Mouse (Mus musculus): Measurements from ENCODE around the gene Gm906. TPM values are rescaled to one million over a fixed set of nuclear protein-coding genes. Genes with fewer than 3 reads are reported as not detected.
"Not testable (repeated sequence)": the region's sequence is repeated elsewhere in the genome, so short reads cannot be mapped to it uniquely, and the experiment has no call there.

Gene Gm906
- total RNA-seq (2021) (not detected), polyA plus RNA-seq (2012; rRNA removed) (not detected in 2 replicates)
- long read RNA-seq, result 0 reads

DNA sequence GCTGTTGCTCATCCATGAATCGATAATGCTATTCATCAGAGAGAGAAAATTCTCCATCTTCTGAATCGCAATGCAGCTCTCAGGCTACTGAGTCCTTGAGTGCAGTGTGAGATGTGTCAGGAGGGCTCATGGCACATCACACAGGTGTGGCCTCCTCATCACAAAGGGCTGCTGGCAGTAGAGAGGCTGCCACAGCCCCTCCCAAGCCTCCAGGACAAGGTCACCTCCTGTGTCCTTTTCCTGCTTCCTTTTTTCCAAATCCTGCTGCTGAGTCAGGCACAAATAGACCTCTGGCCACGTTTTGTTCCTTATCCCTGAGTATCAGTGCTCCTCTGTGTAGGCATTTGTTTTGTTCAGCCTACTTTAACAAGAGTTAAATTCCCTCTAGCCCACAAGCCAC, at the start of gene Gm906:
Gm906 (minus strand) TSS at position 101 of the 400 bp plus-strand sequence.
- intact Hi-C loops (cut with DNase I); H3K79me2 ChIP-seq (replicated peaks; ENCODE audit: control insufficient read depth, insufficient read depth, low read length); DNase-seq; H3K36me3 ChIP-seq (ENCODE audit: control insufficient read depth, insufficient read depth, low read length); H3K9ac ChIP-seq (ENCODE audit: low read depth, low read length); H3K27me3 ChIP-seq (ENCODE audit: control insufficient read depth, insufficient read depth, low read length); H3K4me3 ChIP-seq; H3K27ac ChIP-seq; H3K4me1 ChIP-seq (ENCODE audit: control insufficient read depth, insufficient read depth, low read length): not testable (repeated sequence)
- 63% methylated on average over 3 of the region's 3 CpGs for WGBS

DNA sequence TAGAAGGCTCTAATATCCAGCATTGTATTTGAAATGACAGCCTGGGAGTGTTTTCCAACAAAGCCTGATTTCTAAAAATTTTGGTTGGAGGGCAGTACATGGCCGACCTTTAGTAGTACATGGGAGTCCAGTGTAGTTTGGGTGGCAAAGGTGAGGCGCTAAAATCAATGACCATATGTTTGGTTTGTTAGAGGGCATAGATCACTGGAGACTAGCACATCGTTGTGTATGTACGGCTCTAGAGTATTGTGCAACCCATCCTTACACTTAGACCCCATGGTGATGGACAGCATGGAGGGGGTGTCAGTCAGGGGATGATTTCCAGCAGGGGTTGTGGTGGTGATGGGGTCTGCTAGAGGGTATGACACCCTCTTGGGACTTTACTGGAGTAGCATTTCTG, 33.2 kb upstream of the Gm906 start:
- H3K79me2 ChIP-seq (replicated peaks; ENCODE audit: control insufficient read depth, insufficient read depth, low read length); H3K4me1 ChIP-seq (ENCODE audit: control insufficient read depth, insufficient read depth, low read length); H3K9ac ChIP-seq (ENCODE audit: low read depth, low read length); H3K27ac ChIP-seq; H3K27me3 ChIP-seq (ENCODE audit: control insufficient read depth, insufficient read depth, low read length); H3K36me3 ChIP-seq (ENCODE audit: control insufficient read depth, insufficient read depth, low read length); H3K4me3 ChIP-seq; intact Hi-C loops (cut with DNase I); DNase-seq: not testable (repeated sequence)
- 75% methylated on average over 2 of the region's 4 CpGs for WGBS

DNA sequence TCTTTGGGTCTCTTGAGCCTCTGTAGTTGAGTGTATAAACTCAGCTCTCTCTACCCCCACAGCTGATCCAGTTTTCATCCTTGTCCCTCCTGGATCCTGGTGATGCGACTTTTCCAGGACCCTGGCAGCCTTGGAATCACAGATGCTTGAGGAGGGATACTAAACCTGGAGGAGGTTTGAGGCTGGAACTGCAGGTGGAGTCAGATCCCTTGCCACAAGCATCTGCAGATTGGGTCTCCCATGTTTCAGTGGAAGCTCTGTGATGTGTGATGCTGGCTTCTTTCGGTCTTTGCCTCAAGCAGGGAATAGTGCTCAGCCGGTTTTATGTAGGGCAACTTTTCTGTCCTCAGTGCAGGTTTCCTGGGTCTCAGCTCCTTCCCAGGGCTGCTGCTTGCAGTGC, 13.6 kb downstream of the Gm906 start:
- Histone ChIP-seq H3K4me3 (no peak overlapping the region), H3K4me1 (ENCODE audit: control insufficient read depth, insufficient read depth, low read length) (no peaks in the 10 kb centered on the region), H3K27me3 (ENCODE audit: control insufficient read depth, insufficient read depth, low read length) (no peaks in the 10 kb centered on the region), H3K27ac (no peak overlapping the region), H3K36me3 (ENCODE audit: control insufficient read depth, insufficient read depth, low read length) (no peaks in the 10 kb centered on the region), H3K79me2 (replicated peaks; ENCODE audit: control insufficient read depth, insufficient read depth, low read length) (no peaks in the 10 kb centered on the region), H3K9ac (ENCODE audit: low read depth, low read length) (no peak overlapping the region)
- 79% methylated on average over 3 of the region's 3 CpGs for WGBS
- DNase-seq, result no peak
- no peak for TF ChIP-seq POLR2A (IDR thresholded peaks at IDR 0.05; ENCODE audit: insufficient read depth, low read depth, low read length)
- no peak for TF ChIP-seq CTCF (IDR thresholded peaks at IDR 0.05)
- no peak for TF ChIP-seq EP300 (IDR thresholded peaks at IDR 0.05; ENCODE audit: insufficient read depth, low read depth, low read length)
- intact Hi-C loops (cut with DNase I), result loop anchor here (10.0 kb wide), 1 partner anchor 142 kb away; no protein-coding TSS in a partner anchor

DNA sequence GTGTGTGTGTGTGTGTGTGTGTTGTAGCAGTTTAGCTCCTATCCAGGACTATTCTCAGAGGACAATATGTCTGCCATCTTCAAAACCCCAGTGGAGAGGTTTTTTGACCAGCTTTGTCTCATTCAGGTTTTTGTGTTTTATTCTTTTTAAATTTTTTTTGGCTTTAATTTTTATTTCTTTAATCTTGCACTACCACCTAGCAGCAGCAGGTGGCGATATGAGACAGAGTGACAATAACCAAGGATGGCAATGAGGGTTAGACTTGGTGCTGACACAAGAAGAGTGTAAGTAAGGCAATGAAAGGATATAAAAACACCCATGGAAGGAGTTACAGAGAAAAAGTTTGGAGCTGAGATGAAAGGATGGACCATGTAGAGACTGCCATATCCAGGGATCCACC, 38.3 kb downstream of the Gm906 start:
- H3K4me3 ChIP-seq; H3K9ac ChIP-seq (ENCODE audit: low read depth, low read length); H3K4me1 ChIP-seq (ENCODE audit: control insufficient read depth, insufficient read depth, low read length); intact Hi-C loops (cut with DNase I); H3K27ac ChIP-seq; H3K36me3 ChIP-seq (ENCODE audit: control insufficient read depth, insufficient read depth, low read length); H3K79me2 ChIP-seq (replicated peaks; ENCODE audit: control insufficient read depth, insufficient read depth, low read length); H3K27me3 ChIP-seq (ENCODE audit: control insufficient read depth, insufficient read depth, low read length); DNase-seq: not testable (repeated sequence)
- 2% methylated on average over 1 of the region's 1 CpGs for WGBS
- peak; percentile 67 for TF ChIP-seq CTCF (IDR thresholded peaks at IDR 0.05)

DNA sequence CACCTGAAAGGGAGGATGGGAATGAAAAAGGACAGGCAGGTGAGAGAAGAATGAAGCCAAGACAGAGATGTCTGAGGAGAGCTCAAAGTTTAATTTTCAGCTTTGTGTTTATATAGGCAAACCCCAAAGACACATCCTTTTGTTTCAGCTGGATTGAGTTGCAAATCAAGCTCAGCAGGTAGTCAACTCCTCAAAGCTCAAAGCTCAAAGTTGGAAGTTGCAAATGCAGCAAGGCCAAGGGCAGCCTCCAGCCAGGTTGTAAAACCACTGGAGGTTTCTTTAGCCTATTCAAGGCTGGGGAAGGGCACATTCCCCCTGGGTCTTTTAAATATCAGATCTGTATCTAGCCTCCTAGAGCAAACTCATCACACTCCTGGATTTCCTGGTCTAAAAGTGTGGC, 39.9 kb downstream of the Gm906 start:
- H3K27me3 ChIP-seq (ENCODE audit: control insufficient read depth, insufficient read depth, low read length); H3K4me3 ChIP-seq; DNase-seq; H3K36me3 ChIP-seq (ENCODE audit: control insufficient read depth, insufficient read depth, low read length); H3K79me2 ChIP-seq (replicated peaks; ENCODE audit: control insufficient read depth, insufficient read depth, low read length); H3K27ac ChIP-seq; intact Hi-C loops (cut with DNase I); H3K4me1 ChIP-seq (ENCODE audit: control insufficient read depth, insufficient read depth, low read length); H3K9ac ChIP-seq (ENCODE audit: low read depth, low read length): not testable (repeated sequence)

DNA sequence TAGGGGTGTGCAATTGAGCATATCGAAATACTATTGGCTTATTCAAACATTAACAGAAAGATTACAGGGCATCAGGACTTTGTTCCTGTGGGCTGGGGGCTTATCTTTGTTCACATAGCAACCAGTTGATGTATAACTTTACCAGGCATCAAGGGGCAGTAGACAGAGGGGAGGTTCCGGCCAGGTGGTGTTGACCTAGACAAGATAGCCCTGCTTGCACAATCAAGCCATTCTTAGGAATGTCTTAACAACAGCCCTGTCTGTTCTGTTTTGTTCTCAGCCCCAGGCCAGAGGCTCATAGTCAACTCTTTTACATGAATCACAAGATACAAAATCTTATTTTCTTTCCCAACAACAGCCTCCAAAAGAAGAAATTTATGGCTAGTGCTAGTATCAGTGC, 40.5 kb downstream of the Gm906 start:
- H3K36me3 ChIP-seq (ENCODE audit: control insufficient read depth, insufficient read depth, low read length); DNase-seq; intact Hi-C loops (cut with DNase I); H3K4me1 ChIP-seq (ENCODE audit: control insufficient read depth, insufficient read depth, low read length); H3K4me3 ChIP-seq; H3K79me2 ChIP-seq (replicated peaks; ENCODE audit: control insufficient read depth, insufficient read depth, low read length); H3K27ac ChIP-seq; H3K27me3 ChIP-seq (ENCODE audit: control insufficient read depth, insufficient read depth, low read length); H3K9ac ChIP-seq (ENCODE audit: low read depth, low read length): not testable (repeated sequence)
- 75% methylated on average over 2 of the region's 2 CpGs for WGBS

DNA sequence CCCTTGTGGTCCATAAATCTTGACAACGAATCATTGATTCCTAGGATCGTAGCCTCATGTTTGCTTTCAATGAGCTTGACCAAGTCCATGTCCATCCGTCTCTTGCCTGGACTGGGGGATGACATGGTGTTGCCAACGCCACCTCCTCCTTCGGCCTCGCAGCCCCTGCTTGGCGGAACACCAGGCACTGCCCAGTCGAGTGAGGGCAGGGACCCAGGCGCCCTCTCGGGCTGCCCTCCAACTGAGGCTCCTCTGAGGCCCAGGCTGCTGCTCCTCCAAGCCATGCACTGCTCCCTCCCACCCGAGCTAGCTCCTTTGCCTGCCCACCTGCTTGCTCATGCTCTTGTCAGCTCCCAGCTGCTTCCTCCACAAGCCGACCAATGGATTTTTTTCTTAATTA, 42.1 kb downstream of the Gm906 start:
- DNase-seq, result no peak
- WGBS, result 85% methylated on average over 12 of the region's 12 CpGs
- H3K79me2 ChIP-seq (replicated peaks; ENCODE audit: control insufficient read depth, insufficient read depth, low read length), result no peaks in the 10 kb centered on the region
- no peaks in the 10 kb centered on the region for H3K36me3 ChIP-seq (ENCODE audit: control insufficient read depth, insufficient read depth, low read length)
- no peak overlapping the region for H3K4me3 ChIP-seq
- H3K9ac ChIP-seq (ENCODE audit: low read depth, low read length), result no peak overlapping the region
- TF ChIP-seq EP300 (IDR thresholded peaks at IDR 0.05; ENCODE audit: insufficient read depth, low read depth, low read length) (no peak), CTCF (IDR thresholded peaks at IDR 0.05) (no peak), POLR2A (IDR thresholded peaks at IDR 0.05; ENCODE audit: insufficient read depth, low read depth, low read length) (no peak)
- H3K27ac ChIP-seq, result no peak overlapping the region
- intact Hi-C loops (cut with DNase I), result no loop called here
- no peaks in the 10 kb centered on the region for H3K4me1 ChIP-seq (ENCODE audit: control insufficient read depth, insufficient read depth, low read length)
- H3K27me3 ChIP-seq (ENCODE audit: control insufficient read depth, insufficient read depth, low read length), result no peaks in the 10 kb centered on the region

DNA sequence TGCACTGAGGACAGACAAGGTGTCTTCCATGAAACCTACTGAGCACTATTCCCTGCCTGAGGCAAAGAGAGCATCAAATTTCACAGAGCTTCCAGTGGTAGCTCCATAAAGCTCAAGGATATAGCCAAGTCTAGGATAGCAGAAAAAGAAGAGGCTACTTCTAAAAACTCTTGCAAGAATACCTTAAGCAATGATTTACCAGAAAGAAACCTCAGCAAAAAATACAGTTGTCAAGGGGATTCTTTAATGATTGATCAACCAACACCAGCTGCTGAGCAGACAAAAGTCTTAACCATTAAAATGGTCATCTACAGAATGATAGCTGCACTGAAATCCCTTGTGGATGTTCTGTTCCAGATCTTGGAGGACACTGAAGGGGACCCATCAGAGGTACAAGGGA, 53.3 kb downstream of the Gm906 start:
- H3K27me3 ChIP-seq (ENCODE audit: control insufficient read depth, insufficient read depth, low read length); H3K27ac ChIP-seq; H3K4me3 ChIP-seq; H3K4me1 ChIP-seq (ENCODE audit: control insufficient read depth, insufficient read depth, low read length); DNase-seq; H3K36me3 ChIP-seq (ENCODE audit: control insufficient read depth, insufficient read depth, low read length); H3K79me2 ChIP-seq (replicated peaks; ENCODE audit: control insufficient read depth, insufficient read depth, low read length); H3K9ac ChIP-seq (ENCODE audit: low read depth, low read length); intact Hi-C loops (cut with DNase I): not testable (repeated sequence)
